Mouse (Mus musculus): ENCODE results near the gene Fam241a.

DNA sequence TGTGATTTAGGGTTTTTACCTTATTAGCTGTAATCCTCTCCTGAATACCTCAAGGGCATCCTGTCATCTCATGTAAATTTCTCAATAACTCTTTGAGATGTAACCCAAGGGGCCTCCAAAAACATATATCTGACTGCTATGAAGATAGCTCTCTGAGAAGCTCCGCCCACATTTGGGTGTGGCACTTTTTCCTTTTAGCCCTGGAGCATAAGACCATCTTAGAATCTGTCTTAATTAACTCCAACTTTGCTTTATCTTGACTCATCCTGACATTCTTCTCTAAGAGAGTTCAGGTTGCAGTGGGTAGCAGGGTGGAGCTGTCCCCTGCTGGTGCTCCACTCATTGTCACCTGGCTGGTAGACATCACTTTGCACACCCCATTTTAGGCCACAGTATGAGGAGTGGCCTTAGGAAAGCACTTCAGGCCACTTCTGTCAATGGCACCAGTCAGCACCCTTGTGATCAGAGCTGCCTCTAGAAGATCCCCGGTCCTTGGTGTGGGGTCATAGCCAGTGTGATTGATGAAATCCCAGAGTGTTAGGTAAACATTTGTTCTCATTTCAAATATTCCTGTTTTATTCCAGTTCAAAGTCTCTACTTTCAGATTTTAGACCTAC lies 52.7 kb downstream of the Fam241a start:
- TF ChIP-seq CTCF (IDR thresholded peaks at IDR 0.05; ENCODE audit: insufficient read depth, low read depth, low read length) (no peak), POLR2A (IDR thresholded peaks at IDR 0.05; ENCODE audit: insufficient read depth, low read depth, low read length) (no peak)

Measured in olfactory bulb, adult 2 months (tissue).